Mouse (Mus musculus): ENCODE measurements around the gene Gm29666.
"Not testable (repeated sequence)": the region's sequence is repeated elsewhere in the genome, so short reads cannot be mapped to it uniquely, and the experiment has no call there.

Gm29666 gene

GRCm38 (mm10) chr15:84903843-84904385 is 15.9 kb downstream of the Gm29666 start:
- in situ Hi-C loops (cut with MboI), result no loop called here

- in situ Hi-C loops (cut with MboI), result no loop called here
Observed at GRCm38 (mm10) chr15:84898077-84898476, 21.8 kb downstream of the Gm29666 start.

- in situ Hi-C loops (cut with MboI), result no loop called here
Observed at GRCm38 (mm10) chr15:84896664-84897063, 23.2 kb downstream of the Gm29666 start.

DNA sequence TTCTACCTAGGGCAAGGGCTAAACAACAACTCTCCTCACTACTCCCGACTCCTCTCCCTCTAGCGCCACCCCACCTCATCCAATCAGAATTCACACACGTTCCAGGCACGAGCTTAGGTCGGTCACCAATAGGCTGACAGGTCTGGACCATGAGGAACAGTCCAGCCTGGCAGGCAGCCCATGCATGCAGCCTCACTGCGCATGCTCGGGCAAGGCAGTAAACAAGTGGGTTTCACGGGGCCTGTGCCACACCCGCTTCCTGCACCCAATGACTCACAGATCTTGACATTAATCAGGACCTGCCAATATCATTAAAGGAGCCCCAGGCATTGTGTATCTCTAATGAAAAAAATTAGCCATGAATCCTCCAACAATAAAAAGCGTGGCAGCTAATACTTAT is 23.6 kb downstream of the Gm29666 start:
- in situ Hi-C loops (cut with MboI), result not testable (repeated sequence)

DNA sequence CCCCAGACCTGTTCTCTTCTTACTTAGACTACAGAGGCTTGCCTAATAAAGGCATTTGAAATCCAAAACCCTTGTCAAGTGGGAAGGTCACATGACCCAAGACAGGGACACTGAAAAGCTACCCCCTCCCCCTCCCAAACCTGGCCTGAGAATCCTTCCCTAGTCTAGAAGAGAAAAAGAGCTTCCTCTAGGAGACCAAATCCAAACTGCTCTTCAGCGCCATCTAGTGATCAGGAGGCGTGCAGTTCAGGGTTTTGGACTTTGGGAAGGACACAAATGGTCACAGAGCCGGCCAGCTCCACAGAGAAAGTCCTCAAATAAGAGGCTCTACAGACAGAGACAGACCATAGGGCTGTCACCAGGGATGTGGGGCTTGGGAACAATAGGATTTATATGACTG is 28.2 kb downstream of the Gm29666 start:
- in situ Hi-C loops (cut with MboI), result no loop called here

GRCm38 (mm10) chr15:84891246-84891645 is 28.6 kb downstream of the Gm29666 start:
- in situ Hi-C loops (cut with MboI), result no loop called here

DNA sequence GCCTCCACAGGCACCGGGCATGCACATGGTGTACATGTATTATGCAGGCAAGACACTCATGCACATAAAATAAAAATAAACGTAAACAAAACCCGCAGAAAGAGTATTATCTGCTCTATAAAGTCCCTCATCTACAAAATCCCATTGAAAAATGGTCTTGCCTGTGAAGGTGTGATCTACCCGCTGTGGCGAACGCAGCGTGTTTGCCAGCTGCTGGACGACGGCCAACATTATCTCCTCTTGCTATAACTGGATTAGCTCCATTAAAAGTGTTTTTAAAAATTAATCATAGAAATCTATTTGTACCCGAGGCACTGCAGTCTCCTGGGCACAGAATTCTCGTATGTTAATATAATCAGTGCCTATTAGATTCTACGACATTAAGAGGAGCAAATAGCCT is 31.8 kb downstream of the Gm29666 start:
- in situ Hi-C loops (cut with MboI), result no loop called here

GRCm38 (mm10) chr15:84877029-84877815 is 42.6 kb downstream of the Gm29666 start:
- in situ Hi-C loops (cut with MboI), result no loop called here

- in situ Hi-C loops (cut with MboI), result no loop called here
Observed at GRCm38 (mm10) chr15:84873867-84874266, 46.0 kb downstream of the Gm29666 start.

GRCm38 (mm10) chr15:84873079-84873478 is 46.8 kb downstream of the Gm29666 start:
- in situ Hi-C loops (cut with MboI), result no loop called here

- in situ Hi-C loops (cut with MboI), result no loop called here
Observed at GRCm38 (mm10) chr15:84871802-84872201, 48.0 kb downstream of the Gm29666 start.

GRCm38 (mm10) chr15:84861911-84862310 is 57.9 kb downstream of the Gm29666 start:
- in situ Hi-C loops (cut with MboI), result no loop called here
